Mouse (Mus musculus) T-helper 17 cell (primary cell): ENCODE data around the gene Ucp3.
"Not testable (repeated sequence)": the region's sequence is repeated elsewhere in the genome, so short reads cannot be mapped to it uniquely, and the experiment has no call there.

Experiments
- in situ Hi-C, 2 experiments: fragments of 300-600 bp; cut with MboI, MseI; formaldehyde crosslinking; loops; 1 replicate in 1 of 2; 2 replicates in 1 of 2; pipeline ENCODE4 v1.15.1; 2025; ENCODE audit warnings: high pct_unique_total_duplicates in 2 of 2

Gene Ucp3

GRCm38 (mm10) chr7:100471407-100471797, 1.4 kb upstream of the Ucp3 start:
- in situ Hi-C loops, result no loop called here

GRCm38 (mm10) chr7:100473846-100474454, 1.2 kb downstream of the Ucp3 start:
- in situ Hi-C loops, result no loop called here

- in situ Hi-C loops, result no loop called here
These were observed 1.9 kb downstream of the Ucp3 start for GRCm38 (mm10) chr7:100474680-100475079.

GRCm38 (mm10) chr7:100479100-100479822, 6.5 kb downstream of the Ucp3 start:
- in situ Hi-C loops, result no loop called here

- in situ Hi-C loops, result no loop called here
These were observed 7.0 kb downstream of the Ucp3 start for GRCm38 (mm10) chr7:100479823-100480164.

GRCm38 (mm10) chr7:100480175-100480574, 7.4 kb downstream of the Ucp3 start:
- in situ Hi-C loops, result no loop called here

GRCm38 (mm10) chr7:100482046-100482445, 9.3 kb downstream of the Ucp3 start:
- in situ Hi-C loops, result not testable (repeated sequence)

GRCm38 (mm10) chr7:100484493-100484892, 11.7 kb downstream of the Ucp3 start:
- in situ Hi-C loops, result no loop called here

- in situ Hi-C loops, result no loop called here
These were observed 14.5 kb downstream of the Ucp3 start for GRCm38 (mm10) chr7:100487301-100487700.

GRCm38 (mm10) chr7:100488474-100489048, 15.8 kb downstream of the Ucp3 start:
- in situ Hi-C loops, result no loop called here

- in situ Hi-C loops, result no loop called here
These were observed 19.8 kb downstream of the Ucp3 start for GRCm38 (mm10) chr7:100492391-100493116.

- in situ Hi-C loops, result no loop called here
These were observed 20.3 kb downstream of the Ucp3 start, which contains the start of gene Ucp2 for GRCm38 (mm10) chr7:100493117-100493483. TSS of gene Ucp2 (plus strand) at chr7:100493337.

- in situ Hi-C loops, result no loop called here
These were observed 21.0 kb downstream of the Ucp3 start for GRCm38 (mm10) chr7:100493484-100494414.

GRCm38 (mm10) chr7:100494415-100494831, 21.6 kb downstream of the Ucp3 start:
- in situ Hi-C loops, result no loop called here

- in situ Hi-C loops, result loop anchor here in 1 of 2 experiments (5.0 kb wide), 1 partner anchor 63 kb away; no protein-coding TSS in a partner anchor
These were observed 22.3 kb downstream of the Ucp3 start for GRCm38 (mm10) chr7:100495042-100495441.

GRCm38 (mm10) chr7:100495581-100496251, 22.9 kb downstream of the Ucp3 start:
- in situ Hi-C loops, result loop anchor here in 1 of 2 experiments (5.0 kb wide), 1 partner anchor 63 kb away; no protein-coding TSS in a partner anchor

GRCm38 (mm10) chr7:100496371-100496770, 23.6 kb downstream of the Ucp3 start:
- in situ Hi-C loops, result loop anchor here in 1 of 2 experiments (5.0 kb wide), 1 partner anchor 64 kb away; no protein-coding TSS in a partner anchor

GRCm38 (mm10) chr7:100496791-100497190, 24.0 kb downstream of the Ucp3 start:
- in situ Hi-C loops, result loop anchor here in 1 of 2 experiments (5.0 kb wide), 1 partner anchor 64 kb away; no protein-coding TSS in a partner anchor

GRCm38 (mm10) chr7:100497402-100497801, 24.6 kb downstream of the Ucp3 start:
- in situ Hi-C loops, result loop anchor here in 1 of 2 experiments (5.0 kb wide), 1 partner anchor 65 kb away; no protein-coding TSS in a partner anchor

GRCm38 (mm10) chr7:100497982-100498381, 25.2 kb downstream of the Ucp3 start:
- in situ Hi-C loops, result loop anchor here in 1 of 2 experiments (5.0 kb wide), 1 partner anchor 66 kb away; no protein-coding TSS in a partner anchor
